Mouse (Mus musculus): ENCODE data around the gene Becn1.

Gene Becn1

DNA sequence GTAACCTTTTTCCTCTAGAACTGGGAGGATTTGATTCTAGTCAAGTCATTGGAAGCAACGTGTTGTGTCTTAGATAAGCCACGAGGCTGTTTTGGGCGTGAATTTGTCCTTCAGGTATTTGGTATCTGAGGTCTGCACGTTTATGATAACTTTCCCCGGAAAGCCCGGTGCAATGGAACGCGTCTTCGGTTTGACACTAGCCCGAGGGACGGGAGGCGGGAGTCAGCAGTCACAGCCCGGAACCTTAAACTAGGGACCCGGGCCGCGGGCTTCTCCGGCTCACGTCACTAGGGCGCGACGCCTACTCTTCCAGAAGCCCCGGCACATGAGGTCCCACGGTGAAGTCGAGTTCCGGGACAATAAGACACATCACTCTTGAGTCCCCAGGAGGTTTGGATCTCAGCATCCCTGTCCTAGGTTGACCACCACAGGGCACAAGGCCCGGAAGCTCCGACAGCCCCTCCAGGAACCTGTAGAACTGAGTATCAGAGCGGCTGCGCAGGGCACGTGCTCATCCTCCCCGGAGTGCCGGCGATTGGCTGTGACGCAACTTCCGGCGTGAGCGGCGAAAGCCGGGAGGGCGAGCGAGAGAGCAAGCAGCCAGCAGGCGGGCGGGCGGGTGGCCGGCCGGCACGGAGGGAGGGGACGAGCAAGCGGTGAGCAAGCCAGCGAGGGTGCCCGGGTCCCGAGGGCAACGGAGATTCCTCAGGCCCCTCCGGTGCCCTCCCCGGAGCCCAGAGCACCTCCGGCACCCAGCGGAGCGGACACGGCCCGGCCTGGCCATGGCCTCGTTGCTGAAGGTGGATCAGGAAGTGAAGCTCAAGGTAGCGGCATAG is 13.8 kb upstream of the Becn1 start, which contains the start of gene Psme3:
Gene Psme3, plus strand, starts transcription at position 549 of the 836 bp plus-strand sequence.
- in situ Hi-C loops (cut with MboI; ENCODE audit: low sequenced_read_pairs), result no loop called here

DNA sequence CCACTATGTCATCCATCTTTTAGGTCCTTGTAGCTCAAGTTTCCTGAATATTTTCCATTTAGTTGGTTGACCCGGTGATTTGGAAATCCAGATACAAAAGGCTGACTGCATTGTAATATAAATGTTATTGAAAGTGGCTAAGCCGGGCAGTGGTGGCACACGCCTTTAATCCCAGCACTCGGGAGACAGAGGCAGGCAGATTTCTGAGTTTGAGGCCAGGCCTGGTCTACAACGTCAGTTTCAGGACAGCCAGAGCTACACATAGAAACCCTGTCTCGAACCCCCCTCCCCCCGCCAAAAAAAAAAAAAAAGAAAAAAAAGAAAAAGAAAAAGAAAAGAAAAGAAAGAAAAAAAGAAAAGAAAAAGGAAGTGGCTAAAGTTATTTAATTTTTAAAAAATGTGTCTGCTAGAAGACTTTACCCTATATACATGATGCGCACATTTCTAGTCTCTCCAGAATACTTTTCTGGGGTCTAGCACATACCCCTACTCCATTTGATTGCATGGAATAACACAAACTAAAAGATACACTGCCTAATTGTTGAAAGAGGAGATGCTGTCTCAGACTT is 13.1 kb upstream of the Becn1 start:
- in situ Hi-C loops (cut with MboI; ENCODE audit: low sequenced_read_pairs), result no loop called here

GRCm38 (mm10) chr11:101314567-101314966 is 12.5 kb upstream of the Becn1 start:
- in situ Hi-C loops (cut with MboI; ENCODE audit: low sequenced_read_pairs), result no loop called here

- in situ Hi-C loops (cut with MboI; ENCODE audit: low sequenced_read_pairs), result no loop called here
Measured at GRCm38 (mm10) chr11:101312150-101312549, 10.1 kb upstream of the Becn1 start.

GRCm38 (mm10) chr11:101311083-101311482 is 9.0 kb upstream of the Becn1 start:
- in situ Hi-C loops (cut with MboI; ENCODE audit: low sequenced_read_pairs), result no loop called here

DNA sequence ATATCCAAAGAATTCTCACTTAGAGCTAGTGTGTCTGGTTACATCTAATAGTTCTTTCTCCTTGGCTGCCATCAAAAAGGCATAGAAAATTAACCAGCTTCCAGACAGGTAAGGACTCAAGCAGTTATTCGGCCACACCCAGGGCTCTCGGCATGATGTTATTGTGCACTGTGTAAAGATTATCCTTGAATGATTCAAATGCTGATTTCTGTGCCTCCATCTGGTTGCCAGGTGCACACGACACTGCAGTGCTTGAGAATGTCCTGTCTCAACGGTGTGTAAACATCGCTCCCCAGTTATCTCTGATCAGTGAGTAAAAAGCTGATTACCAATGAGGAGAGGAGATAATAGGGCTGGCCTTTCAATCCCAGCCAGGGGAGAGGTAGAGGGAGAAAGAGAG is 5.7 kb upstream of the Becn1 start:
- in situ Hi-C loops (cut with MboI; ENCODE audit: low sequenced_read_pairs), result no loop called here

- in situ Hi-C loops (cut with MboI; ENCODE audit: low sequenced_read_pairs), result no loop called here
Measured at GRCm38 (mm10) chr11:101301299-101302003, 635 bp downstream of the Becn1 start.

DNA sequence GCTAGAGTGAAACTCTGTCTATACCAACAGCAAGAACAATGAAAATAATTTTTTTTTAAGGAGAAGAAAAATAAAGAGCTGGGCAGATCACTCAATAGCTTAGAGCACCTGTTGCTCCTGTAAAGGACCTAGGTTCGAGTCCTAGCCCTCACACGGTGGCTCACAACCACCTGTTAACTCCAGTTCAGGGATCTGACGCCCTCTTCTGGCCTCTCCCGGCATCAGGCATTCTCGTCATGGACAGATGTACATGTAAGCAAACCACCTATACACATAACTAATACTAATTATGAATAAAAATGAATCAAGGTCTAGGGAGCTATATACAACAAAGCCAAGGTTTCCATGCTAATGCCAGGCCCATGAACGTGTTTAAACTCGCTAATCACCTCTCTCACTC is 1.2 kb downstream of the Becn1 start:
- in situ Hi-C loops (cut with MboI; ENCODE audit: low sequenced_read_pairs), result no loop called here

DNA sequence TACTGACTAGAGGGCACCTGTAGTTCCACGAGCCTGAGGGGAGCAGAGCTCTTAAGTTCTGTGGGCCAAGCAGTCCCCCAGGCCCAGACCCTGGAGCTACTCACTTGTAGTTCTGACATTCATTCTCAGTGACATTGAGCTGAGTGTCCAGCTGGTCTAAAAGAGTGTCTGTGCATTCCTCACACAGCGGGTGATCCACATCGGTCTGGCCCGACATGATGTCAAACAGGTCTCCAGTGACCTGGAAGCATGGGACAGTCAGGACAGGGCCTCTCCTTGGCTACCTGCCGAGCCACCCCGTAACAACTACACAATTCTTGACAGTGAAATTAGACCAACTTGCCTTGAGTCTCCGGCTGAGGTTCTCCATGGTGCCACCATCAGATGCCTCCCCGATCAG is 6.9 kb downstream of the Becn1 start:
- in situ Hi-C loops (cut with MboI; ENCODE audit: low sequenced_read_pairs), result no loop called here

DNA sequence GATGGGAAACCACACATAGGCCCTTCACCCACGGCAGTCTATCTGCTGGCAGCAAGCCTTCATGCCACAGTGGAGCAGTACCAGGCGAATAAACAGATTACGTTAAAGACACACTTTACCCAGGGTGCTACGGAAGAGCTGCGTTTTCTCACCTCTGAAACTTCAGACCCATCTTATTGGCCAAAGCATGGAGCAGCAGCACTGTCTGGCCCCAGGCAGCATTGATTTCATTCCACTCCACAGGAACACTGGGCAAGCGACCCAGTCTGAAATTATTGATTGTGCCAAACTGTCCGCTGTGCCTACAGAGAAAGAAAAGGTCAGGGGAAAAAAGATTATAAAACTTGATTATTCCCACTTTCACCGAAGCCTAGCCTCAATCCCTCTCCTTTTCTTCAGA is 10.9 kb downstream of the Becn1 start:
- in situ Hi-C loops (cut with MboI; ENCODE audit: low sequenced_read_pairs), result no loop called here

- in situ Hi-C loops (cut with MboI; ENCODE audit: low sequenced_read_pairs), result no loop called here
Measured at GRCm38 (mm10) chr11:101287306-101287705, 14.8 kb downstream of the Becn1 start.

DNA sequence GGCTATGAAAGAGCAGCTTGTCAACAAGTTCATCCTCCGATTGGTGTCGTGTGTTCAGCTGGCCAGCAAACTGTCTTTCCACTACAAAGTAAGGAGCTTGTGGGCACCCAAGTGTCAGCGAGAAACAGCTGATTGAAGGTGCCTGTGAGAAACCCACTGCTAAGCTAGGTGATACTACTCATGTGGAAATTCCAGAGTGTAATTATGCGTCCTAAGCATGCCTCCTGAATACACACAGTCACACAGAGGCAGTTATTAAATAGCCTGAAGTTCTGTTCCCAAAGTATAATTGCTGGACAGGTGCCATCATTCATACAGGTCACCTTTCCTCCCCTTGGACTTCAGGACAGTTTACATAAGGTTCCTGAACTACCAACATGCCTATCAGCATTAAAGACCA is 18.3 kb downstream of the Becn1 start:
- in situ Hi-C loops (cut with MboI; ENCODE audit: low sequenced_read_pairs), result no loop called here

DNA sequence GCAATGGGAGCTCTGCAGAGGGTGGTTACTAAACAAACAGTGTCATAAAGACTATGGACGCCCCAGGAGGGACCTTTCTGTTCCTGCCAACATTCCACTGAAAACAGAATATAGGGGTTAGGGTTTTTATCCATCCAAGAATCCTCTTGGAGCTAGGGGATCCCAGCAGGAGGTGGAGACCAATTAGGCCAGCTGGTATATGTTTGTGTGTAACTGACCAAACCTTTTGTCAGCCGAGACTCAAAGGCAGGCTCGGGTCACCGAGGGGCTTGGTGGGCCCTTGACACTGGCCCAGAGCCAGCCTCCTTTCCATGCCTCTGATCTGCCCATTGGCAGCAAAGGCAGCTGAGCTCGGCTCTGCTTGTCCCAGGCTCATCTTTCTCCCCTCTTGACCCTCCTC is 19.2 kb downstream of the Becn1 start:
- in situ Hi-C loops (cut with MboI; ENCODE audit: low sequenced_read_pairs), result no loop called here

DNA sequence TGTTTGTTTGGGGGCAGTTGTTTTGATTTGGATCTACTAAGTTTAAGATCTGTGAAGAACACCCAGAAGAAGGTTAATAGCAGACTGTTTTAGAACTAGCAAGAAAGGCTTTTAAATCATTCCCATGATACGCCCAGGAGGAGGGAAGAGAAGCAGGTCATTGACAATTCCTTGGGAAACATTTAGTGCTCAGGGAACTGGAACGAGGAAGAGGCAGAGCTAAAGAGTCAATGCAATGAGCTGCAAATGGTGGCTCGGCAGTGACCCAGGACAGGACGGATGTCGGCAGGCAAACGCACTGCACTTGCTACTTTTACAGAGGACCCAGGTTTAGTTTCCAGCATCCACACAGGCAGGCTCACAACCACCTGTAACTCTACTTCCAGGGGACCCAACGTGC is 21.2 kb downstream of the Becn1 start:
- in situ Hi-C loops (cut with MboI; ENCODE audit: low sequenced_read_pairs), result no loop called here

DNA sequence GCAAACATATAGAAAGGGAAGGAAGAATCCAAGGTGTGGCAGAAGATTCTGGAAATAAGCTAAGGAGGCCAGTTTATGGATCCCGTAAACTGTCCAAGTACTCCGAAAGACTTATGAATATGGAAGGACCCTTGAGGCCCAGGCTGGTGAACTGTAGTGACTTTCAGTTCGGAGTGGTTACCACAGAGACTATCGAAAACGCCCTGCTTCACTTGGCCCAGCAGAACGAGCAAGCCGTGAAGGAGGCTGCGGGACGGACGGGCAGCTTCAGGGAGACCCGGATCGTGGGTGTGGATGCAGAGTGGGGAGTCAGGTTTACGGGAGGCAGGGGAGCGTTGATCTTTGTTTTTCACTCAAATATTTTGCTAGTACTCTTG is 22.9 kb downstream of the Becn1 start:
- in situ Hi-C loops (cut with MboI; ENCODE audit: low sequenced_read_pairs), result no loop called here

DNA sequence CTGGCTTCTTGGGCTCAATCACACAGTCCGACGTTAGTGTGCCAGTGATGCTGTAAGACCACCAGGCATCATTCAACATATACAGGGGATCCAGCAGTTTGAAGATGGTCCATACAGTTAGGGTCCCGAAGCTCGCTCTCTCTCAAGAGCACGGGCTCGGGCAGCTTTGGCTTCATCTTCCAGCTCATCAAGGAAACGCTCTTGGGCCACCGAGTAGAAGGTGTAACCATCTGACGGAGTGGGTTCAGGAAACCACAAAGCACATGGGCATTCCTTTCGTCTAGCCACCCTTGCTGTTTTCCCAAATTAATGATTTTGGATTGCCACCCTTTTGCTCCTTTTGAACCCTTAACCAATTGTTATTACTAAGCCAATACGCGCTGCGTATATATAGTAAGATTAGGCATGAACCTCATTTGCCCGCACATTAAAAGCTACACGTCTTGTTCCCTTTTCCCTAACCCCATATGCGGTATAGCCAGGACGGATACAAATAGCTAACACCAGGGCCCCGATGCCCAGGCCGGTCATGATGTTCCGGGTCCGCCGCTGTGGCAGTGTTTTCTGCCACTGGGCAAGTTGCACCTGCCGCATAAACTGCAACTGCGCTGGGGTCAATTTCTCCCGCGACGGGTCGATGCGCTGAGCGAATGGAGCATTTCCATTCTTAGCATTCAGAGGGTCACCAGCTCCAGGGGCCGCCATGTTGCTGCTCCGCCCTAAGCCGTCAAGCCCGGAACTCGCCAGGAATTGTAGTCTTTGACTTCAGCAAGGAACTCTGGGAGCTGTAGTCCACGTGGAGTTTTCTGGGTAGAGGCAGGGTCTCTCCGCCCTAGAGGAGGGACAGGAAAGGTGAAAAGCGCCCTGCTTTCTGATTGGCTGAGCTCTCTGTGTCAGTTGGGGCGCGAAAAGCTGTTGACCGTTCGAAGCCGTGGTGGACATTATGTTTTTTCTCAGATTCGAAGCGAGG is 23.6 kb downstream of the Becn1 start, which contains the start of the genes Cntd1 and Coa3:
Gene Cntd1, plus strand, starts transcription at position 790 of the 970 bp plus-strand sequence.
Gene Coa3, minus strand, starts transcription at position 892 of the 970 bp plus-strand sequence.
- in situ Hi-C loops (cut with MboI; ENCODE audit: low sequenced_read_pairs), result no loop called here

DNA sequence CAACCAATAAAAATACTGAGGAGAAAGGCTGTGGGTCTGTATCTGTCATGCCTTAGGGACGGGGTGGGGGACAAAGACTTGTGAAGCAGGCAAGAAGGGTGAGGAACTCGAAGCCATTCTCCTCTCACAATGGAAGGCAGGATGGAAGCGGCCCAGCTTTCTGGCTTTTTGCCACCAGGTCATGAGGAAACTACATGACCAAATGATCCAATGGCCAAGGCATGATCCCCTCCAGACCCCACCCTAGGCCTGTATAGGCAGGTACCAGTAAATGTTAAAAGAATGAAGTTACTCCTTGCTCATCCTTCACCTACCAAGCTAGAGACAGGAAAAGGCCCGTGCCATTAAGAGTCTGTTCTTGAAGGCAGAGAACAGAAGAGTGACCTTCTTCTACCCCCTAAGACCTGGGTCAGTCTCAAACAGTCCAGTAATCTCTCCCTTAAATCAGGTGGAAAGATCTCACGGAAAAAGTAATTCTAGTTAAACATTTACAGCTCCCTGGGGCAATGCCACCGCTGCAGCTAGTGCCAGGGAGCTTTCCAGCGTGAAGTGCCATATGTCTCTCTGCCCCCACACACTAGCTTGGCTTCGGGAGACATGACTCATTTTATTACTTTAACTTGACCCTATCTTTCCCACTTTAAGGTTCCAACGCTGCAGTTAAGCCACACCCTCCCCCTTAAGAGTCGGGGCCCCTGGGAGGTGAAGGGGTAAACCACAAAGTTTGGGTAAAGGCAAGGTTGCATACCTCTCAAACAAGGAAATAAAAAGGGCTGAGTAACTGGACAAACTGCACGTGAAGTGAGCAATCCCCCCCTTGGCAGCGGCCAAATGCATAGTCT is 24.5 kb downstream of the Becn1 start:
- in situ Hi-C loops (cut with MboI; ENCODE audit: low sequenced_read_pairs), result no loop called here

GRCm38 (mm10) chr11:101276319-101277070 is 25.6 kb downstream of the Becn1 start:
- in situ Hi-C loops (cut with MboI; ENCODE audit: low sequenced_read_pairs), result no loop called here

- in situ Hi-C loops (cut with MboI; ENCODE audit: low sequenced_read_pairs), result no loop called here
Measured at GRCm38 (mm10) chr11:101275309-101275708, 26.8 kb downstream of the Becn1 start.

Measured in CH12F3 (cell line).